Mouse (Mus musculus) brain, embryonic 14.5 days (tissue): Measurements from ENCODE around the gene Sema3d.

Source experiments
- CTCF ChIP-seq: fragments of 200-500 bp; IDR thresholded peaks from 2 replicates; pipeline ENCODE4 v1.5.1; 2012; ENCODE audit warnings: inconsistent platforms, mild to moderate bottlenecking, moderate library complexity, borderline replicate concordance; ENCODE audit not compliant: insufficient read depth, insufficient read length; ENCODE audit errors: extremely low read depth
- POLR2A ChIP-seq: fragments of 200-500 bp; IDR thresholded peaks from 2 replicates; pipeline ENCODE4 v1.6.1; 2012; ENCODE audit warnings: mild to moderate bottlenecking, inconsistent platforms, borderline replicate concordance; ENCODE audit not compliant: poor library complexity, insufficient read depth, insufficient read length, severe bottlenecking; ENCODE audit errors: extremely low read depth

DNA sequence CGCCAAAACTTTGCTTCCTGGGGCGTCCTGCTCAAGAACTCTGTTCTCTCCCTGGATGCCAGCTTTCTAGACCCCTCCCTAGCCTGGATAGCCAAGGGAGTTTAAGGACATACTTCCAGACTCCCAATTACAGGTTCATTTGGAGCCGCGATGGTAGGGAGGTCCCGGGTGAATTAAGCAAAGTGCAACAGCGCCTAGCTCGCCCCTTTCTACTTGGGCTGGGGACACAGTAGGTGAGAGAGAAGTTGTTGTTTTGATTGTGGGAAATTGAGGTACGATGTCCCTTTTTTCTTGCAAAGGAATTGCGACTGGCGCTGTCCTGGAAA is 738 bp downstream of the Sema3d start:
- TF ChIP-seq POLR2A (no peak), CTCF (no peak)
